Mouse (Mus musculus) forebrain, embryonic 16.5 days (tissue): ENCODE measurements around the gene Ern1. TPM values are rescaled to one million over a fixed set of nuclear protein-coding genes. Genes with fewer than 3 reads are reported as not detected.
A peak's percentile ranks its signal among the peaks of the same experiment; 100 is the strongest.

Source experiments
- ATAC-seq: fragments of 200-750 bp; cut with Nextera tagmentation; 2 replicates; pipeline ENCODE4 v1.8.0; 2017; ENCODE audit warnings: mild to moderate bottlenecking, moderate library complexity
- H3K27ac ChIP-seq: fragments of 300-500 bp; sonication (generic); 2 replicates; pipeline ENCODE4 v1.5.1; 2014; ENCODE audit warnings: low read length, control low read depth
- H3K27me3 ChIP-seq: fragments of 300-500 bp; sonication (generic); replicated peaks from 2 replicates; pipeline ENCODE4 v1.6.1; 2014; ENCODE audit warnings: low read length; ENCODE audit not compliant: control insufficient read depth, insufficient read depth
- H3K36me3 ChIP-seq: fragments of 300-500 bp; sonication (generic); 2 replicates; pipeline ENCODE4 v1.6.1; 2014; ENCODE audit not compliant: control insufficient read depth, insufficient read depth
- H3K4me1 ChIP-seq: fragments of 300-500 bp; sonication (generic); replicated peaks from 2 replicates; pipeline ENCODE4 v1.6.1; 2014; ENCODE audit warnings: low read length; ENCODE audit not compliant: control insufficient read depth, insufficient read depth
- H3K4me2 ChIP-seq: fragments of 300-500 bp; sonication (generic); 2 replicates; pipeline ENCODE4 v1.6.1; 2014; ENCODE audit warnings: mild to moderate bottlenecking, low read length, control low read depth
- H3K4me3 ChIP-seq: fragments of 300-500 bp; sonication (generic); replicated peaks from 2 replicates; pipeline ENCODE4 v1.5.1; 2014; ENCODE audit warnings: mild to moderate bottlenecking, low read length, control low read depth
- H3K9ac ChIP-seq: fragments of 300-500 bp; sonication (generic); replicated peaks from 2 replicates; pipeline ENCODE4 v1.6.1; 2014; ENCODE audit warnings: low read depth, low read length, control low read depth
- H3K9me3 ChIP-seq: fragments of 300-500 bp; sonication (generic); 2 replicates; pipeline ENCODE4 v1.6.1; 2016; ENCODE audit warnings: low read length; ENCODE audit not compliant: control insufficient read depth
- WGBS: fragments of 180-500 bp; shearing (Covaris S2); extraction: QIAGEN DNeasy Blood & Tissue Kit; methylation state at CpG from one replicate; pipeline ENCODE4 v1.1.7; 2014; 5-methylcytosine and 5-hydroxymethylcytosine counted together
- polyA plus RNA-seq: library from polyadenylated mRNA; unstranded; fragments of >200 nt; fragmentation: Nextera tagmentation; extraction: Ambion mirVana; gene quantifications from 2 replicates; pipeline ENCODE4 v1.2.1, GENCODE M21; 2015

Ern1 gene
- polyA plus RNA-seq, 1 experiment from 2014 or later: 6.0 TPM

- H3K36me3 ChIP-seq: peaks cover 3% of the 10 kb centered on the region
- no peaks in the 10 kb centered on the region for H3K27me3 ChIP-seq
- H3K9me3 ChIP-seq: no peaks in the 10 kb centered on the region
- no peaks in the 10 kb centered on the region for H3K4me1 ChIP-seq
- H3K9ac ChIP-seq: no peak overlapping the region
- H3K4me3 ChIP-seq: no peak overlapping the region
- ATAC-seq: no peak
- H3K4me2 ChIP-seq: no peak overlapping the region
- H3K27ac ChIP-seq: no peak overlapping the region
- 90% methylated on average over 7 of the region's 7 CpGs for WGBS
These were observed 20.0 kb upstream of the Ern1 start for GRCm38 (mm10) chr11:106507638-106508037.

GRCm38 (mm10) chr11:106506211-106506610 is 18.6 kb upstream of the Ern1 start:
- no peak overlapping the region for H3K9ac ChIP-seq
- no peak overlapping the region for H3K4me3 ChIP-seq
- H3K27me3 ChIP-seq: no peaks in the 10 kb centered on the region
- H3K27ac ChIP-seq: no peak overlapping the region
- WGBS: 94% methylated on average over 6 of the region's 6 CpGs
- H3K9me3 ChIP-seq: no peaks in the 10 kb centered on the region
- no peak overlapping the region for H3K4me2 ChIP-seq
- peaks cover 8% of the 10 kb centered on the region for H3K4me1 ChIP-seq
- no peak for ATAC-seq
- peaks cover 3% of the 10 kb centered on the region for H3K36me3 ChIP-seq

- ATAC-seq: no peak
- peaks cover 10% of the 10 kb centered on the region for H3K4me1 ChIP-seq
- no peak overlapping the region for H3K27ac ChIP-seq
- no peak overlapping the region for H3K4me3 ChIP-seq
- no peaks in the 10 kb centered on the region for H3K27me3 ChIP-seq
- H3K9ac ChIP-seq: no peak overlapping the region
- H3K36me3 ChIP-seq: peaks cover under 1% of the 10 kb centered on the region; the same call in 1 of the 2 replicates
- no peak overlapping the region for H3K4me2 ChIP-seq
- H3K9me3 ChIP-seq: no peaks in the 10 kb centered on the region
These were observed 16.5 kb upstream of the Ern1 start for GRCm38 (mm10) chr11:106504129-106504528.

GRCm38 (mm10) chr11:106503425-106503717 is 15.7 kb upstream of the Ern1 start:
- Histone ChIP-seq H3K4me2 (no peak overlapping the region), H3K27ac (no peak overlapping the region), H3K4me3 (no peak overlapping the region), H3K9ac (no peak overlapping the region), H3K36me3 (no peaks in the 10 kb centered on the region), H3K27me3 (no peaks in the 10 kb centered on the region), H3K4me1 (peaks cover 10% of the 10 kb centered on the region), H3K9me3 (no peaks in the 10 kb centered on the region)
- WGBS: 72% methylated on average over 4 of the region's 4 CpGs
- ATAC-seq: no peak

- ATAC-seq: no peak
- no peak overlapping the region for H3K4me2 ChIP-seq
- no peaks in the 10 kb centered on the region for H3K27me3 ChIP-seq
- no peak overlapping the region for H3K9ac ChIP-seq
- H3K9me3 ChIP-seq: no peaks in the 10 kb centered on the region
- 0 out of 2 replicates have a peak overlapping the region, but pooled peaks have one; percentile 10 for H3K27ac ChIP-seq
- no peaks in the 10 kb centered on the region for H3K36me3 ChIP-seq
- H3K4me1 ChIP-seq: peaks cover 10% of the 10 kb centered on the region
- no peak overlapping the region for H3K4me3 ChIP-seq
- WGBS: 46% methylated on average over 13 of the region's 13 CpGs
These were observed 15.2 kb upstream of the Ern1 start for GRCm38 (mm10) chr11:106502631-106503424.

- Histone ChIP-seq H3K4me1 (peaks cover 10% of the 10 kb centered on the region), H3K27ac (peak overlapping the region; percentile 92), H3K4me3 (no peak overlapping the region; the same call in 1 of the 2 replicates)
These were observed 14.5 kb upstream of the Ern1 start for GRCm38 (mm10) chr11:106502159-106502505.

GRCm38 (mm10) chr11:106501308-106502158 is 13.9 kb upstream of the Ern1 start:
- WGBS: under 1% methylated on average over 22 of the region's 22 CpGs
- Histone ChIP-seq H3K9ac (peak overlapping the region; percentile 76), H3K27ac (peak overlapping the region; percentile 92), H3K27me3 (no peaks in the 10 kb centered on the region), H3K36me3 (no peaks in the 10 kb centered on the region), H3K9me3 (no peaks in the 10 kb centered on the region), H3K4me2 (peak overlapping the region; percentile 64), H3K4me3 (peak overlapping the region; percentile 67), H3K4me1 (peaks cover 10% of the 10 kb centered on the region)
- peak; percentile 69 for ATAC-seq

More at GRCm38 (mm10) chr11:106502159-106502505, 14.5 kb upstream of the Ern1 start:
- no peaks in the 10 kb centered on the region for H3K36me3 ChIP-seq
- no peaks in the 10 kb centered on the region for H3K27me3 ChIP-seq
- no peak overlapping the region for H3K9ac ChIP-seq
- no peak for ATAC-seq
- H3K9me3 ChIP-seq: no peaks in the 10 kb centered on the region
- peak overlapping the region; percentile 64; the same call in 1 of the 2 replicates for H3K4me2 ChIP-seq

GRCm38 (mm10) chr11:106500393-106501307 is 13.0 kb upstream of the Ern1 start:
- under 1% methylated on average over 52 of the region's 55 CpGs for WGBS
- Histone ChIP-seq H3K4me2 (peak overlapping the region; percentile 64), H3K36me3 (no peaks in the 10 kb centered on the region), H3K4me3 (peak overlapping the region; percentile 67), H3K9ac (peak overlapping the region; percentile 76), H3K4me1 (peaks cover 10% of the 10 kb centered on the region), H3K9me3 (no peaks in the 10 kb centered on the region), H3K27ac (peak overlapping the region; percentile 92), H3K27me3 (no peaks in the 10 kb centered on the region)
- ATAC-seq: peak; percentile 99
